Mouse (Mus musculus) cerebellum, adult 11-12 months (tissue): Measurements from ENCODE around the gene Hsd11b2.
A peak's percentile ranks its signal among the peaks of the same experiment; 100 is the strongest.

ENCODE experiments used
- DNase-seq: peaks from one replicate; pipeline ENCODE4 v3.0.0; 2022

Gene Hsd11b2

GRCm38 (mm10) chr8:105528206-105528605 is 9.7 kb downstream of the Hsd11b2 start:
- no peak for DNase-seq

GRCm38 (mm10) chr8:105529271-105529670 is 10.7 kb downstream of the Hsd11b2 start:
- no peak for DNase-seq

GRCm38 (mm10) chr8:105531774-105532173 is 13.2 kb downstream of the Hsd11b2 start:
- DNase-seq = no peak

- no peak for DNase-seq
Measured at GRCm38 (mm10) chr8:105533439-105533838, 14.9 kb downstream of the Hsd11b2 start.

GRCm38 (mm10) chr8:105533892-105534329 is 15.4 kb downstream of the Hsd11b2 start:
- DNase-seq = peak; percentile 60

GRCm38 (mm10) chr8:105536546-105536945 is 18.0 kb downstream of the Hsd11b2 start:
- DNase-seq = no peak

GRCm38 (mm10) chr8:105537011-105537677 is 18.6 kb downstream of the Hsd11b2 start:
- DNase-seq = peak; percentile 86

GRCm38 (mm10) chr8:105538940-105539339 is 20.4 kb downstream of the Hsd11b2 start:
- no peak for DNase-seq

- DNase-seq = no peak
Measured at GRCm38 (mm10) chr8:105542032-105542656, 23.6 kb downstream of the Hsd11b2 start.

GRCm38 (mm10) chr8:105542808-105543207 is 24.3 kb downstream of the Hsd11b2 start:
- DNase-seq = no peak

- no peak for DNase-seq
Measured at GRCm38 (mm10) chr8:105543703-105544102, 25.1 kb downstream of the Hsd11b2 start.

GRCm38 (mm10) chr8:105544544-105545205 is 26.1 kb downstream of the Hsd11b2 start:
- DNase-seq = no peak

- DNase-seq = no peak
Measured at GRCm38 (mm10) chr8:105545249-105545648, 26.7 kb downstream of the Hsd11b2 start.

- DNase-seq = no peak
Measured at GRCm38 (mm10) chr8:105546384-105547350, 28.1 kb downstream of the Hsd11b2 start.

- no peak for DNase-seq
Measured at GRCm38 (mm10) chr8:105549506-105549905, 31.0 kb downstream of the Hsd11b2 start.

- no peak for DNase-seq
Measured at GRCm38 (mm10) chr8:105550083-105550482, 31.5 kb downstream of the Hsd11b2 start.

GRCm38 (mm10) chr8:105552032-105552431 is 33.5 kb downstream of the Hsd11b2 start:
- DNase-seq = no peak

- no peak for DNase-seq
Measured at GRCm38 (mm10) chr8:105552824-105553223, 34.3 kb downstream of the Hsd11b2 start.

GRCm38 (mm10) chr8:105554087-105554486 is 35.5 kb downstream of the Hsd11b2 start:
- DNase-seq = peak; percentile 71

GRCm38 (mm10) chr8:105555230-105555629 is 36.7 kb downstream of the Hsd11b2 start:
- DNase-seq = no peak

- no peak for DNase-seq
Measured at GRCm38 (mm10) chr8:105562863-105563262, 44.3 kb downstream of the Hsd11b2 start.

GRCm38 (mm10) chr8:105563871-105564270 is 45.3 kb downstream of the Hsd11b2 start:
- no peak for DNase-seq
